Mouse (Mus musculus): ENCODE results near the gene Mctp2. TPM values are rescaled to one million over a fixed set of nuclear protein-coding genes. Genes with fewer than 3 reads are reported as not detected.

Mctp2 gene
- polyA plus RNA-seq, 1 experiment, result 4.6 TPM

DNA sequence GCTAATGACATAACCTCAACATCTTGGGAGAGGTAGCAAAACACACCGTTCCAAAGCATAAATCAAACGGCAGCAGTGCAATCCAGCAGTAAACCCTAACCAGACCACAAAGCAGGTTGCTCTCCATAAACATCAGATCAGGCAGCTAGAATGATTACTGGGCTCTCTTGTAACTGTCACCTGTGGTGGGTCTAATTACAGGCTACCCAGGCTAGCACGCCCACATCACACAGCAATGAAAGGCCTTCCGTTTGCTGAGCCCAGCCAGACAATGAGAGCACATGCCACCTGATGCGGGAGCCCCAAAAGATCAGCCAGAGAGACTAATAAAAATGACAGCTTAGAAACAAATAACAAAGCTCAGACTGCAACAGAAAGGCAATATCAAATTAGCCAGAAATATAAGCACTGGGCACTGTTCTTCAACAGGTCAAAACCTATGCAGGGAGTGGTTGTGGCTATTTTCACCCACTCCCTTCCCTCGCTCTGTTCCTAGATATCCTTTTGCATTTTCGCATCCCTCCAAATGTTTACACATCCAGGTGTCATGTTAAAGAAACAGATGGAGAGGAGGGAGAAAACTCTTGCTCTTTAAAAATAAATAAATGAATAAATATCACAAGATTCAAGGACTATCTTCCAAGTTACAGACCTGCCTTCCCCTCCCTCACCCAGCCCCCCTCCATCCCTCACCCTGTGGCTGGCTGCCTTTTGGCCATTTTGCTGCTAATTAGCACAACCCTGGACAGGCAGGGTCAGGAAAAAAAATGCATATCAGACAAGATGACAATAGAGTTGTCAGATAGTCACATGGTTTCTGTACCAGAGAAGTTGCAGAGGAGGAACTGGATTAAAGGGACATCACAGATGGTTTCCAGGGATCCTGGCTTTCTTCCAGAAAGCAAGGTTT is 155.4 kb downstream of the Mctp2 start:
- no peaks in the 10 kb centered on the region for H3K9me3 ChIP-seq (replicated peaks; ENCODE audit: control insufficient read depth, insufficient read depth, low read length, poor library complexity, severe bottlenecking)
- no peaks in the 10 kb centered on the region for H3K36me3 ChIP-seq (ENCODE audit: control insufficient read depth, insufficient read depth, low read length, poor library complexity, severe bottlenecking)
- H3K27me3 ChIP-seq (ENCODE audit: control insufficient read depth, insufficient read depth, low read length, poor library complexity, severe bottlenecking), result no peaks in the 10 kb centered on the region
- no peak overlapping the region for H3K9ac ChIP-seq (ENCODE audit: low read depth, poor library complexity, severe bottlenecking)
- no peak overlapping the region for H3K27ac ChIP-seq (ENCODE audit: insufficient read depth, low read length)
- no peak for TF ChIP-seq POLR2A (IDR thresholded peaks at IDR 0.05; ENCODE audit: insufficient read depth, low read length)
- no peak for TF ChIP-seq CTCF (IDR thresholded peaks at IDR 0.05; ENCODE audit: low read depth, low read length)
- no peak for TF ChIP-seq EP300 (IDR thresholded peaks at IDR 0.05; ENCODE audit: insufficient read depth, low read depth, low read length)
- H3K4me1 ChIP-seq (ENCODE audit: control insufficient read depth, insufficient read depth, low read length), result no peaks in the 10 kb centered on the region
- no peak overlapping the region for H3K4me3 ChIP-seq (ENCODE audit: low read depth, low read length)

DNA sequence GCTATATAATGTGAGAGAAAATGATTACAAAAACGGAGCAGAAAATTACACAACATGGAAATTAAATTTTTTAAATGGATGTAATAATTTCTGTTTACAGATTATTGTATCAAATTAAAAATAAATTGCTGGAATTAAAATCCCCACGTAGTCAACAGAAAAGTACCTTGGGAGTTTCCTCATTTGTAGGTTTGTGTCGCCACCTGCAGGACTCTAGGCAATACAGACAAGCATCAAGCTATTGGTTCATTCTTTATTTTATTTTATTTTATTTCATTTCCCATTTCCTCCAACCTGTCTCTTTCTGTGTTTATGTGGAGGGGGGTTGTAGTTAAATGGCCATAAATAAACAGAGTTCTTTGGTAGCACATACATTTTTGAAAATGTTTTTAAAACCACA is 157.3 kb downstream of the Mctp2 start:
- H3K4me3 ChIP-seq (ENCODE audit: low read depth, low read length), result no peak overlapping the region
- no peaks in the 10 kb centered on the region for H3K4me1 ChIP-seq (ENCODE audit: control insufficient read depth, insufficient read depth, low read length)
- no peak overlapping the region for H3K9ac ChIP-seq (ENCODE audit: low read depth, poor library complexity, severe bottlenecking)
- H3K36me3 ChIP-seq (ENCODE audit: control insufficient read depth, insufficient read depth, low read length, poor library complexity, severe bottlenecking), result no peaks in the 10 kb centered on the region
- no peaks in the 10 kb centered on the region for H3K9me3 ChIP-seq (replicated peaks; ENCODE audit: control insufficient read depth, insufficient read depth, low read length, poor library complexity, severe bottlenecking)
- H3K27me3 ChIP-seq (ENCODE audit: control insufficient read depth, insufficient read depth, low read length, poor library complexity, severe bottlenecking), result no peaks in the 10 kb centered on the region
- TF ChIP-seq CTCF (IDR thresholded peaks at IDR 0.05; ENCODE audit: low read depth, low read length) (no peak), POLR2A (IDR thresholded peaks at IDR 0.05; ENCODE audit: insufficient read depth, low read length) (no peak), EP300 (IDR thresholded peaks at IDR 0.05; ENCODE audit: insufficient read depth, low read depth, low read length) (no peak)
- H3K27ac ChIP-seq (ENCODE audit: insufficient read depth, low read length), result no peak overlapping the region

DNA sequence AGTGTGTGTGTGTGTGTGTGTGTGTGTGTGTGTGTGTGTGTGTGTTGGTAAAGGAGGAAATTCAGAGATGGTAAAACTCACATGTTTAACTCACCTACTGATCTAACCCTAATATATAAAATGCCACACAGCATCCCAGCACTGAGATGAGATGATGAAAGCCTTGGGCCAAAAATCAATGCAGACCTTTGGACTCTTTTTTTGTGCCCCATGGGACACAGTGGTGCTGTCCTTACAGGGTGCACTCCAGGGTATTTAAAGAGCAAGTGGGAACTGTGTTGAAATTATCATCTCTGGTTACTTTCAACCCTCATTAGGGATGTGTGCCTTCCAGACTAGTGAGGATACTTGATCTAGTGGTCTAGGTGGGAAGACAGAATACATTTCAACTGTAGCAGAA is 159.6 kb downstream of the Mctp2 start:
- no peak for TF ChIP-seq CTCF (IDR thresholded peaks at IDR 0.05; ENCODE audit: low read depth, low read length)
- Histone ChIP-seq H3K27me3 (ENCODE audit: control insufficient read depth, insufficient read depth, low read length, poor library complexity, severe bottlenecking) (no peaks in the 10 kb centered on the region), H3K9ac (ENCODE audit: low read depth, poor library complexity, severe bottlenecking) (no peak overlapping the region), H3K36me3 (ENCODE audit: control insufficient read depth, insufficient read depth, low read length, poor library complexity, severe bottlenecking) (no peaks in the 10 kb centered on the region), H3K9me3 (replicated peaks; ENCODE audit: control insufficient read depth, insufficient read depth, low read length, poor library complexity, severe bottlenecking) (no peaks in the 10 kb centered on the region), H3K4me3 (ENCODE audit: low read depth, low read length) (no peak overlapping the region), H3K4me1 (ENCODE audit: control insufficient read depth, insufficient read depth, low read length) (no peaks in the 10 kb centered on the region), H3K27ac (ENCODE audit: insufficient read depth, low read length) (no peak overlapping the region)

DNA sequence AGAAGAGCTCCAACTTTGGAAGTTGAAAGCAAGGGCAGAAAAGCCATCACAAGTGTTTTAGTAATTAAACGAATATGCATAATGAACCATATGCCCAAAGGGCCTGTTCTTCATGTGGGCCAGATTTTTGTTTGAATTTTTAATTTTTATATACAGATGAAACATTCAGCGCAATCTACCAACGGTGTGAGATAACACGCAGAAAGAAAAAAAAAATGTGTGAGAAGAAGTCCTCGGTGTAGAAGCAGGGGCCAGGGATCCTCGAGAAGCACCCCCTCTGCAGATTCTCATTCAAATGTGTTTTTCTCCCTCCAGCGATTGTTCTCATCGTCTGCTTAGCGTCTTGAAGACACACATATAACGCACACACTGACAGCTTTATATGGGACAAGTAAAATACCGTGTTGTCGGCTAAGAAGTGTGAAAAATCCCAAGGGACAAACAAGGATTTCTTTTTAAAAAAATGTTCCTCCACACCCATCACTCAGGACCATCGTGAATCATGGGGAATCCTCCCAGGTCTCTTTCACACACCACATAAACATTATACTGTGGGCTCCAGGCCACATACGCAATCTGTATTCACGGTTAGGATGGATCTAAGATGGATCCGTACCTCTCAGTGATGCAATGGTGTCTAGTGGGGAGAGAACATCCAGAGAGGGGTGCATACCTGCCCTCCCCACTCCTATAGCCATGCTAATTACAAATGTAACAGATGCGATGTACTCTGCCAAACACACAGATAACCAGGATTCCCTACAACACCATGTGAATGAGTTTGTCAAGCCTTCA is 160.5 kb downstream of the Mctp2 start:
- TF ChIP-seq POLR2A (IDR thresholded peaks at IDR 0.05; ENCODE audit: insufficient read depth, low read length) (no peak), EP300 (IDR thresholded peaks at IDR 0.05; ENCODE audit: insufficient read depth, low read depth, low read length) (no peak), CTCF (IDR thresholded peaks at IDR 0.05; ENCODE audit: low read depth, low read length) (no peak)
- H3K9me3 ChIP-seq (replicated peaks; ENCODE audit: control insufficient read depth, insufficient read depth, low read length, poor library complexity, severe bottlenecking), result no peaks in the 10 kb centered on the region
- no peaks in the 10 kb centered on the region for H3K4me1 ChIP-seq (ENCODE audit: control insufficient read depth, insufficient read depth, low read length)
- H3K4me3 ChIP-seq (ENCODE audit: low read depth, low read length), result no peak overlapping the region
- H3K27ac ChIP-seq (ENCODE audit: insufficient read depth, low read length), result no peak overlapping the region
- no peaks in the 10 kb centered on the region for H3K36me3 ChIP-seq (ENCODE audit: control insufficient read depth, insufficient read depth, low read length, poor library complexity, severe bottlenecking)
- no peak overlapping the region for H3K9ac ChIP-seq (ENCODE audit: low read depth, poor library complexity, severe bottlenecking)
- no peaks in the 10 kb centered on the region for H3K27me3 ChIP-seq (ENCODE audit: control insufficient read depth, insufficient read depth, low read length, poor library complexity, severe bottlenecking)

DNA sequence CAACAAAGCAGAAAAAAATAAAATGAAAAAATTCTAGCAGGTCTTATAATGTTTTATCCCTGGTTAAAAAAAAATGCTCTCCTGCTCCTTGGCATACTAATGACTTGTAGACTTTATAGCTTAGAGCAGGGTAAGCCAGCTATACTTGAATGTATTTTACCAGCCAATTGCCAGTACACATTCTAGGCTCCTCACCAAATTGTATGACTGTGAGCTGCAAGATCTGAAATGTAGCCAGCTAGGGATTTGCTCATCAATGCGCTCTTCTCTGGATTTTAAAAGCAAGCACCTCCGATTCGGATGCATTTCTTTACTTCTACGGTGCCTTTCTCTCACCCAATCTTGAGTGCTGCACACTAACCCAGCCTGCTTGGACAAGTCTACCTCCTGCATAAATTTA is 167.7 kb downstream of the Mctp2 start:
- H3K36me3 ChIP-seq (ENCODE audit: control insufficient read depth, insufficient read depth, low read length, poor library complexity, severe bottlenecking), result no peaks in the 10 kb centered on the region
- no peak overlapping the region for H3K27ac ChIP-seq (ENCODE audit: insufficient read depth, low read length)
- no peaks in the 10 kb centered on the region for H3K4me1 ChIP-seq (ENCODE audit: control insufficient read depth, insufficient read depth, low read length)
- no peaks in the 10 kb centered on the region for H3K9me3 ChIP-seq (replicated peaks; ENCODE audit: control insufficient read depth, insufficient read depth, low read length, poor library complexity, severe bottlenecking)
- H3K9ac ChIP-seq (ENCODE audit: low read depth, poor library complexity, severe bottlenecking), result no peak overlapping the region
- TF ChIP-seq EP300 (IDR thresholded peaks at IDR 0.05; ENCODE audit: insufficient read depth, low read depth, low read length) (no peak), CTCF (IDR thresholded peaks at IDR 0.05; ENCODE audit: low read depth, low read length) (no peak), POLR2A (IDR thresholded peaks at IDR 0.05; ENCODE audit: insufficient read depth, low read length) (no peak)
- H3K4me3 ChIP-seq (ENCODE audit: low read depth, low read length), result no peak overlapping the region
- no peaks in the 10 kb centered on the region for H3K27me3 ChIP-seq (ENCODE audit: control insufficient read depth, insufficient read depth, low read length, poor library complexity, severe bottlenecking)

DNA sequence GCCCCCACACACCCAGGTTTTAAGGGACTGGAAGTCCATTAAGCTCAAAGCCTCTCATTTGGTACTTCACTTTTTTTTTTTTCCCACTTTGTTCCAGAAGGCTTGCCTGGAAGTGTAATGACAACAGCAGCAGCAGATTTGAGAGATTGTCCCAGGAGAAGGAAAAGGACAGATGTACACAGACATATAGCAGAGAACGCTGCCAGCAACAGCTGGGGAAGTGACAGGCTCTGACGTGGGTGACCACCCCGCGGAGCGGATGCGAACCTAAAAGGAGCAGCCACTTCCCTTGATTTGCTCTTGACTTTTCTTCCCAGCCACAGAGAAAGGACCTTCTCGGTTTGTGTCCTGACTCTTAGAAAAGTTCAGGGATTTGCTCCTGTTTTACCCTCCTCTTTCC is 185.4 kb downstream of the Mctp2 start:
- H3K27me3 ChIP-seq (ENCODE audit: control insufficient read depth, insufficient read depth, low read length, poor library complexity, severe bottlenecking), result no peaks in the 10 kb centered on the region
- no peak for TF ChIP-seq CTCF (IDR thresholded peaks at IDR 0.05; ENCODE audit: low read depth, low read length)
- TF ChIP-seq POLR2A (IDR thresholded peaks at IDR 0.05; ENCODE audit: insufficient read depth, low read length), result no peak
- TF ChIP-seq EP300 (IDR thresholded peaks at IDR 0.05; ENCODE audit: insufficient read depth, low read depth, low read length), result no peak
- peaks cover 7% of the 10 kb centered on the region; the same call in 1 of the 2 replicates for H3K9me3 ChIP-seq (replicated peaks; ENCODE audit: control insufficient read depth, insufficient read depth, low read length, poor library complexity, severe bottlenecking)
- no peak overlapping the region for H3K4me3 ChIP-seq (ENCODE audit: low read depth, low read length)
- H3K4me1 ChIP-seq (ENCODE audit: control insufficient read depth, insufficient read depth, low read length), result no peaks in the 10 kb centered on the region
- H3K36me3 ChIP-seq (ENCODE audit: control insufficient read depth, insufficient read depth, low read length, poor library complexity, severe bottlenecking), result no peaks in the 10 kb centered on the region
- H3K9ac ChIP-seq (ENCODE audit: low read depth, poor library complexity, severe bottlenecking), result no peak overlapping the region
- no peak overlapping the region for H3K27ac ChIP-seq (ENCODE audit: insufficient read depth, low read length)

Measured in ES-Bruce4 (cell line).